Mouse (Mus musculus): ENCODE results near the gene Ceacam5. TPM values are rescaled to one million over a fixed set of nuclear protein-coding genes. Genes with fewer than 3 reads are reported as not detected.

The Ceacam5 gene
- not detected for polyA plus RNA-seq (2017; shearing (Covaris generic))

GRCm38 (mm10) chr7:17712938-17713337, at the start of gene Ceacam5:
Gene Ceacam5 (plus strand): TSS chr7:17713238.

Other genes starting within 250 kb of the Ceacam5 start
- not detected for gene Ceacam14, start 99.4 kb downstream of the Ceacam5 start, polyA plus RNA-seq (2017; shearing (Covaris generic))
- under 1 TPM in 1 of 2 experiments, not detected in 1; 0.08 TPM for gene Gm5155, start 158.5 kb downstream of the Ceacam5 start, polyA plus RNA-seq (2017; shearing (Covaris generic))

Data from inflammation-experienced regulatory T-cells (primary cell).